Mouse (Mus musculus): ENCODE data around the gene Kcnj11.

- no peak for TF ChIP-seq CTCF (conservative IDR thresholded peaks at IDR 0.05; ENCODE audit: low read length)
- no peak for TF ChIP-seq NANOG (IDR thresholded peaks at IDR 0.05; ENCODE audit: borderline replicate concordance, low read length)
Observed at GRCm38 (mm10) chr7:46128196-46128595, 27.6 kb upstream of the Kcnj11 start.
